Comparison of ENCODE assay signal across 9 mouse cellular contexts in the genomic region with DNA sequence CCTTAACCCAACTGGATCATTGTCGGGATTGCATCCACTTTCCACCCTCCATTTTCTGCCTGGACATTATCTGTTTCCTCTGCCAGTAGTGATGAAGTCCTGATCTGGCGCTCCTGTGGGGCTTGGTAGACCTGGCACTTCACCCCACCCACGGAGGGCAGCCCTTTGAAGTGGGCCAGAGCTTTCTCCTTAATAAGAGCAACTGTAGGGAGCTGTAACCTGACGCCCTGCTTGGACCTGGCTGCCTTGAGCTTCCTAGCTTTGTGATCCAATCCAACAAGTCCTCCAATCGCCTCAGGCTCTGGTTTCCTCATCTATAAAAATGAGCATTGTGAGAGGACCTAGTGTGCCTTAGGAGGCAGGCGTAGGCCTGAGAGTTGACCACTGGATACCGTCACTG. TPM values are rescaled to one million over a fixed set of nuclear protein-coding genes. Genes with fewer than 3 reads are reported as not detected.
DNase-seq lines count a peak whose midpoint lies in the region; ATAC-seq and TF ChIP-seq lines count a peak whose summit lies in the region.
"Had no signal": no experiment of that assay in that cellular context is flagged by ENCODE, and none has a peak within 500 bp of the region (broad histone marks: within the 10 kb centered on the region; RNA-seq: fewer than 3 reads in every experiment).

No protein-coding gene starts in this region.

- H3K4me2 ChIP-seq in embryonic facial prominence, embryonic 13.5 days, result peak overlapping the region; percentile 90
- peak overlapping the region; percentile 85 for H3K4me2 ChIP-seq in intestine, embryonic 15.5 days (replicated peaks)
- peak overlapping the region; percentile 89 for H3K4me2 ChIP-seq in midbrain, postnatal 0 days (ENCODE audit: low read depth, low read length, poor library complexity, severe bottlenecking)

- H3K27me3 ChIP-seq in kidney, adult 2 months (replicated peaks; ENCODE audit: control insufficient read depth, insufficient read depth, low read length), result no peaks in the 10 kb centered on the region
- no peaks in the 10 kb centered on the region for H3K27me3 ChIP-seq in embryonic facial prominence, embryonic 13.5 days
- no peaks in the 10 kb centered on the region for H3K27me3 ChIP-seq in intestine, embryonic 15.5 days (replicated peaks)
- H3K27me3 ChIP-seq in midbrain, postnatal 0 days (ENCODE audit: insufficient read depth, low read length), result no peaks in the 10 kb centered on the region
- no peaks in the 10 kb centered on the region for H3K27me3 ChIP-seq in thymus, adult 2 months (ENCODE audit: control insufficient read depth, insufficient read depth, low read length)

- ATAC-seq in embryonic facial prominence, embryonic 13.5 days (ENCODE audit: insufficient number of reproducible peaks, insufficient read depth, low FRiP score, low TSS enrichment, low read depth), result no peak
- ATAC-seq in intestine, embryonic 15.5 days, result no peak
- ATAC-seq in midbrain, postnatal 0 days (ENCODE audit: low FRiP score), result no peak

- H3K9me3 ChIP-seq in embryonic facial prominence, embryonic 13.5 days, result no peaks in the 10 kb centered on the region
- H3K9me3 ChIP-seq in intestine, embryonic 15.5 days, result no peaks in the 10 kb centered on the region
- no peaks in the 10 kb centered on the region for H3K9me3 ChIP-seq in midbrain, postnatal 0 days (ENCODE audit: low read length)

- WGBS in kidney, adult 2 months, result 67% methylated on average over 7 of the region's 7 CpGs
- 46% methylated on average over 7 of the region's 7 CpGs for WGBS in embryonic facial prominence, embryonic 13.5 days
- whole genome bisulfite sequencing in intestine, embryonic 15.5 days, result 68% methylated on average over 7 of the region's 7 CpGs
- 62% methylated on average over 7 of the region's 7 CpGs for WGBS in midbrain, postnatal 0 days
- 91% methylated on average over 7 of the region's 7 CpGs for WGBS in thymus, adult 2 months

- H3K4me3 ChIP-seq in kidney, adult 2 months (ENCODE audit: insufficient read depth, low read depth, low read length), result peak overlapping the region; percentile 85
- peak overlapping the region; percentile 87 for H3K4me3 ChIP-seq in embryonic facial prominence, embryonic 13.5 days
- peak overlapping the region; percentile 95 for H3K4me3 ChIP-seq in intestine, embryonic 15.5 days (replicated peaks)
- peak overlapping the region; percentile 85 for H3K4me3 ChIP-seq in midbrain, postnatal 0 days (ENCODE audit: low read depth, low read length)
- H3K4me3 ChIP-seq in thymus, adult 2 months (ENCODE audit: control insufficient read depth, insufficient read depth, low read length), result no peak overlapping the region

- H3K9ac ChIP-seq in embryonic facial prominence, embryonic 13.5 days, result peak overlapping the region; percentile 85
- peak overlapping the region; percentile 87; the same call in 1 of the 2 replicates for H3K9ac ChIP-seq in intestine, embryonic 15.5 days
- H3K9ac ChIP-seq in midbrain, postnatal 0 days (replicated peaks; ENCODE audit: low read length, poor library complexity, severe bottlenecking), result peak overlapping the region; percentile 83; the same call in 1 of the 2 replicates

- no peak for TF ChIP-seq POLR2A in kidney, adult 2 months (IDR thresholded peaks at IDR 0.05; ENCODE audit: low read depth, low read length)
- TF ChIP-seq POLR2A in thymus, adult 2 months (IDR thresholded peaks at IDR 0.05; ENCODE audit: control insufficient read depth, extremely low read depth, insufficient read depth, low read length, poor library complexity), result no peak

- intact Hi-C loops in gastrocnemius, postnatal 14 days (cut with DNase I; ENCODE audit: low total_unique reads), result no loop called here

- no peak for DNase-seq in kidney, adult 2 months
- no peak for DNase-seq in kidney, postnatal 25 days
- DNase-seq in midbrain, postnatal 0 days (ENCODE audit: low spot score), result no peak
- no peak for DNase-seq in gastrocnemius, postnatal 14 days
- DNase-seq in thymus, adult 2 months, result no peak
- no peak for DNase-seq in adrenal gland, adult 8-10 months

- H3K36me3 ChIP-seq in kidney, adult 2 months (ENCODE audit: control insufficient read depth, insufficient read depth, low read length), result no peaks in the 10 kb centered on the region
- H3K36me3 ChIP-seq in embryonic facial prominence, embryonic 13.5 days, result peaks cover 11% of the 10 kb centered on the region
- peaks cover under 1% of the 10 kb centered on the region; the same call in 1 of the 2 replicates for H3K36me3 ChIP-seq in intestine, embryonic 15.5 days
- peaks cover 2% of the 10 kb centered on the region; the same call in 1 of the 2 replicates for H3K36me3 ChIP-seq in midbrain, postnatal 0 days (ENCODE audit: insufficient read depth, low read length)
- no peaks in the 10 kb centered on the region for H3K36me3 ChIP-seq in thymus, adult 2 months (ENCODE audit: control insufficient read depth, insufficient read depth, low read length)

- H3K4me1 ChIP-seq in kidney, adult 2 months (ENCODE audit: control insufficient read depth, insufficient read depth, low read length), result peaks cover 3% of the 10 kb centered on the region; the same call in 1 of the 2 replicates
- peaks cover 27% of the 10 kb centered on the region for H3K4me1 ChIP-seq in embryonic facial prominence, embryonic 13.5 days
- peaks cover 33% of the 10 kb centered on the region for H3K4me1 ChIP-seq in intestine, embryonic 15.5 days (replicated peaks)
- H3K4me1 ChIP-seq in midbrain, postnatal 0 days (ENCODE audit: insufficient read depth, low read length), result peaks cover 19% of the 10 kb centered on the region
- H3K4me1 ChIP-seq in thymus, adult 2 months (replicated peaks; ENCODE audit: control insufficient read depth, insufficient read depth, low read length), result peaks cover 17% of the 10 kb centered on the region

- no peak overlapping the region for H3K27ac ChIP-seq in kidney, adult 2 months (ENCODE audit: insufficient read depth, low read depth, low read length)
- H3K27ac ChIP-seq in embryonic facial prominence, embryonic 13.5 days, result no peak overlapping the region
- H3K27ac ChIP-seq in intestine, embryonic 15.5 days, result no peak overlapping the region
- H3K27ac ChIP-seq in midbrain, postnatal 0 days (ENCODE audit: low read depth, low read length), result no peak overlapping the region
- no peak overlapping the region for H3K27ac ChIP-seq in thymus, adult 2 months (ENCODE audit: control insufficient read depth, insufficient read depth, low read length)

- no peak for TF ChIP-seq CTCF in kidney, adult 2 months (conservative IDR thresholded peaks at IDR 0.05; ENCODE audit: insufficient read depth, insufficient read length, low read depth, low read length)
- no peak for TF ChIP-seq CTCF in midbrain, postnatal 0 days (IDR thresholded peaks at IDR 0.05)
- no peak for TF ChIP-seq CTCF in thymus, adult 2 months (IDR thresholded peaks at IDR 0.05; ENCODE audit: borderline replicate concordance, control insufficient read depth, extremely low read depth, insufficient read depth, low read length, poor library complexity)

RNA-seq across cellular contexts. Expression of a gene that starts 1.9 kb away (rescaled TPM):
- polyA plus RNA-seq in kidney, adult 2 months (2012; rRNA removed), result 102 and 131 TPM in 2 replicates
- 36.8 and 38.1 TPM in 2 replicates for polyA plus RNA-seq in embryonic facial prominence, embryonic 13.5 days (2015; fragmentation: Nextera tagmentation; extraction: Ambion mirVana)
- 73.0 and 77.0 TPM in 2 replicates for polyA plus RNA-seq in intestine, embryonic 15.5 days (2015; fragmentation: Nextera tagmentation; extraction: Ambion mirVana)
- total RNA-seq in midbrain, postnatal 0 days (2014; rRNA removed), result 104 and 112 TPM in 2 replicates
- 84.8 and 86.5 TPM in 2 replicates for polyA plus RNA-seq in midbrain, postnatal 0 days (2015; fragmentation: Nextera tagmentation; extraction: Ambion mirVana)
- total RNA-seq in gastrocnemius, postnatal 14 days (2021), result 1 to 10 TPM; 2.0 to 4.6 TPM
- 51.0 and 61.1 TPM in 2 replicates for polyA plus RNA-seq in thymus, adult 2 months (2012; rRNA removed)
- total RNA-seq in adrenal gland, adult 8-10 months (2022), result 10 to 100 TPM; 44.9 to 73.7 (median 53.8) TPM

RNA-seq across cellular contexts. Expression of a gene that starts 36.2 kb away (rescaled TPM):
- 12.1 and 13.0 TPM in 2 replicates for polyA plus RNA-seq in kidney, adult 2 months (2012; rRNA removed)
- 33.5 and 36.1 TPM in 2 replicates for polyA plus RNA-seq in embryonic facial prominence, embryonic 13.5 days (2015; fragmentation: Nextera tagmentation; extraction: Ambion mirVana)
- 59.6 and 60.4 TPM in 2 replicates for polyA plus RNA-seq in intestine, embryonic 15.5 days (2015; fragmentation: Nextera tagmentation; extraction: Ambion mirVana)
- total RNA-seq in midbrain, postnatal 0 days (2014; rRNA removed), result 89.5 and 96.0 TPM in 2 replicates
- polyA plus RNA-seq in midbrain, postnatal 0 days (2015; fragmentation: Nextera tagmentation; extraction: Ambion mirVana), result 42.3 and 43.9 TPM in 2 replicates
- 1 to 10 TPM; 5.3 to 6.4 TPM for total RNA-seq in gastrocnemius, postnatal 14 days (2021)
- polyA plus RNA-seq in thymus, adult 2 months (2012; rRNA removed), result 22.7 and 26.4 TPM in 2 replicates
- 10 to 100 TPM; 27.8 to 35.6 (median 31.6) TPM for total RNA-seq in adrenal gland, adult 8-10 months (2022)

RNA-seq across cellular contexts. Expression of a gene that starts 43.6 kb away (rescaled TPM):
- polyA plus RNA-seq in kidney, adult 2 months (2012; rRNA removed), result 10.8 and 16.4 TPM in 2 replicates
- 13.9 and 14.7 TPM in 2 replicates for polyA plus RNA-seq in embryonic facial prominence, embryonic 13.5 days (2015; fragmentation: Nextera tagmentation; extraction: Ambion mirVana)
- polyA plus RNA-seq in intestine, embryonic 15.5 days (2015; fragmentation: Nextera tagmentation; extraction: Ambion mirVana), result 10.7 and 11.3 TPM in 2 replicates
- 17.8 and 32.9 TPM in 2 replicates for total RNA-seq in midbrain, postnatal 0 days (2014; rRNA removed)
- polyA plus RNA-seq in midbrain, postnatal 0 days (2015; fragmentation: Nextera tagmentation; extraction: Ambion mirVana), result 10.9 TPM in 2 replicates
- 1 to 10 TPM; 3.6 to 4.0 TPM for total RNA-seq in gastrocnemius, postnatal 14 days (2021)
- polyA plus RNA-seq in thymus, adult 2 months (2012; rRNA removed), result 31.7 and 32.4 TPM in 2 replicates
- 10 to 100 TPM; 19.1 to 22.1 (median 19.9) TPM for total RNA-seq in adrenal gland, adult 8-10 months (2022)

RNA-seq across cellular contexts. Expression of a gene that starts 54.0 kb away (rescaled TPM):
- 0.01 TPM in 1 of 2 replicates, not detected in the other for polyA plus RNA-seq in kidney, adult 2 months (2012; rRNA removed)
- 0.11 and 0.26 TPM in 2 replicates for polyA plus RNA-seq in embryonic facial prominence, embryonic 13.5 days (2015; fragmentation: Nextera tagmentation; extraction: Ambion mirVana)
- polyA plus RNA-seq in intestine, embryonic 15.5 days (2015; fragmentation: Nextera tagmentation; extraction: Ambion mirVana), result 0.25 and 0.28 TPM in 2 replicates
- 27.8 and 36.2 TPM in 2 replicates for total RNA-seq in midbrain, postnatal 0 days (2014; rRNA removed)
- 4.8 and 6.4 TPM in 2 replicates for polyA plus RNA-seq in midbrain, postnatal 0 days (2015; fragmentation: Nextera tagmentation; extraction: Ambion mirVana)
- under 1 TPM; 0.11 to 0.18 TPM for total RNA-seq in gastrocnemius, postnatal 14 days (2021)
- 0.09 and 0.15 TPM in 2 replicates for polyA plus RNA-seq in thymus, adult 2 months (2012; rRNA removed)
- total RNA-seq in adrenal gland, adult 8-10 months (2022), result 1 to 10 TPM; 1.4 to 5.2 (median 3.5) TPM
- polyA plus RNA-seq: thymus, postnatal 0 days had no signal
